Mouse (Mus musculus): ENCODE measurements at regions not wholly inside any gene's neighbourhood (a gene's known extent, or its start where the extent isn't known, plus 50 kb on each side); places are given as distances from the start of the nearest gene placed in this dataset.
A peak's percentile ranks its signal among the peaks of the same experiment; 100 is the strongest.

GRCm38 (mm10) chr8:10909155-10909554 lies 99.1 kb downstream of the Irs2 start:
- no peak for DNase-seq (ENCODE audit: extremely low read depth, low read depth, low spot score)

GRCm38 (mm10) chr8:10906353-10906752 lies 101.9 kb downstream of the Irs2 start:
- DNase-seq (ENCODE audit: extremely low read depth, low read depth, low spot score) = no peak

GRCm38 (mm10) chr8:10905761-10906160 lies 102.5 kb downstream of the Irs2 start:
- no peak for DNase-seq (ENCODE audit: extremely low read depth, low read depth, low spot score)

- no peak for DNase-seq (ENCODE audit: extremely low read depth, low read depth, low spot score)
Observed at GRCm38 (mm10) chr8:10903957-10904356, 104.3 kb downstream of the Irs2 start.

GRCm38 (mm10) chr8:10901954-10902353 lies 106.3 kb downstream of the Irs2 start:
- DNase-seq (ENCODE audit: extremely low read depth, low read depth, low spot score) = no peak

GRCm38 (mm10) chr8:10901014-10901413 lies 107.2 kb downstream of the Irs2 start:
- DNase-seq (ENCODE audit: extremely low read depth, low read depth, low spot score) = no peak

GRCm38 (mm10) chr8:10899581-10900155 lies 108.6 kb downstream of the Irs2 start:
- DNase-seq (ENCODE audit: extremely low read depth, low read depth, low spot score) = no peak

GRCm38 (mm10) chr8:10898562-10899527 lies 109.4 kb downstream of the Irs2 start:
- DNase-seq (ENCODE audit: extremely low read depth, low read depth, low spot score) = no peak

- DNase-seq (ENCODE audit: extremely low read depth, low read depth, low spot score) = no peak
Observed at GRCm38 (mm10) chr8:10897573-10897972, 110.7 kb downstream of the Irs2 start.

- DNase-seq (ENCODE audit: extremely low read depth, low read depth, low spot score) = no peak
Observed at GRCm38 (mm10) chr8:10895178-10895577, 113.1 kb downstream of the Irs2 start.

- DNase-seq (ENCODE audit: extremely low read depth, low read depth, low spot score) = no peak
Observed at GRCm38 (mm10) chr8:10894306-10894705, 114.0 kb downstream of the Irs2 start.

- no peak for DNase-seq (ENCODE audit: extremely low read depth, low read depth, low spot score)
Observed at GRCm38 (mm10) chr8:10893709-10894108, 114.5 kb downstream of the Irs2 start.

- no peak for DNase-seq (ENCODE audit: extremely low read depth, low read depth, low spot score)
Observed at GRCm38 (mm10) chr8:10891906-10892305, 116.4 kb downstream of the Irs2 start.

- no peak for DNase-seq (ENCODE audit: extremely low read depth, low read depth, low spot score)
Observed at GRCm38 (mm10) chr8:10891440-10891839, 116.8 kb downstream of the Irs2 start.

GRCm38 (mm10) chr8:10885452-10885851 lies 122.8 kb downstream of the Irs2 start:
- DNase-seq (ENCODE audit: extremely low read depth, low read depth, low spot score) = no peak

GRCm38 (mm10) chr8:10883418-10883817 lies 124.8 kb downstream of the Irs2 start:
- no peak for DNase-seq (ENCODE audit: extremely low read depth, low read depth, low spot score)

GRCm38 (mm10) chr8:10882381-10882780 lies 125.9 kb downstream of the Irs2 start:
- DNase-seq (ENCODE audit: extremely low read depth, low read depth, low spot score) = no peak

- no peak for DNase-seq (ENCODE audit: extremely low read depth, low read depth, low spot score)
Observed at GRCm38 (mm10) chr8:10879883-10880282, 128.4 kb downstream of the Irs2 start.

- peak; percentile 43 for DNase-seq (ENCODE audit: extremely low read depth, low read depth, low spot score)
Observed at GRCm38 (mm10) chr8:10879049-10879847, 129.0 kb downstream of the Irs2 start.

GRCm38 (mm10) chr8:10878371-10878770 lies 129.9 kb downstream of the Irs2 start:
- DNase-seq (ENCODE audit: extremely low read depth, low read depth, low spot score) = no peak

GRCm38 (mm10) chr8:10875170-10875569 lies 133.1 kb downstream of the Irs2 start:
- DNase-seq (ENCODE audit: extremely low read depth, low read depth, low spot score) = no peak

Data from fat pad, adult 2 months (tissue).